Mouse (Mus musculus): ENCODE data around the gene Brinp1.

- TF ChIP-seq POLR2A (IDR thresholded peaks at IDR 0.05; ENCODE audit: low read depth, low read length) (no peak), JUN (IDR thresholded peaks at IDR 0.05; ENCODE audit: insufficient read depth, low read depth, low read length) (no peak), USF1 (IDR thresholded peaks at IDR 0.05; ENCODE audit: low read depth, low read length) (no peak), CTCF (conservative IDR thresholded peaks at IDR 0.05 in 1 of 2, IDR thresholded peaks at IDR 0.05 in 1 of 2; ENCODE audit: low read depth in 2 of 2, low read length in 2 of 2) (no peak), UBTF (IDR thresholded peaks at IDR 0.05; ENCODE audit: low read depth, low read length) (no peak)
Observed at GRCm38 (mm10) chr4:68886276-68886675, 67.9 kb downstream of the Brinp1 start.

Data from CH12.LX (cell line).